Mouse (Mus musculus): ENCODE measurements around the gene Dnmt1.

Dnmt1 gene

DNA sequence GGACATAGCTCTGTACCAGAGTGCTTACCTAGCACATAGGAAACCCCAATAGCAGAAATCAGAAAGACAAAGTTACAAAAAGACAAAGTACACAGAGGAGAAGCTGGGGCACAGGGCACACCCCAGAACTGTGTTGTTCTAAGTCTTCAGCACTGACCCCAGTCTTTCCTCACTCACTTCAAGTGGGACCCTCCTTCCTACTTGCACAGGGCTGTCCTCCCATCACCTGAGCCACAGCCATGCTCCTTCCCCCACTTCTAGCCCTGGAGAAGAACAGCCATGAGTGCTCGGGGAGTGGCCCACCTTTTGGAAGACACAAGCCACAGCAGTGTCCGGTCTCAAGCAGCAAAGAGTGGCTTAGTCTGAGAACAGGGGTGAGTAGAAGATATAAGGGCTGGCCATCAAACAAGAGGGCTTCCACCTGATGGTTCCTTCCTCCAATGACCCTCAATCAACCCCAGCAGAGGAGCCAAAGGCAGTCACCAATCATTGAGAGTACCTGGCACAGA lies at the start of gene Dnmt1:
Gene Dnmt1, minus strand, starts transcription at position 459 of the 509 bp plus-strand sequence.
- no peak for TF ChIP-seq GATA4 (IDR thresholded peaks at IDR 0.05; ENCODE audit: insufficient replicate concordance, low read length)

DNA sequence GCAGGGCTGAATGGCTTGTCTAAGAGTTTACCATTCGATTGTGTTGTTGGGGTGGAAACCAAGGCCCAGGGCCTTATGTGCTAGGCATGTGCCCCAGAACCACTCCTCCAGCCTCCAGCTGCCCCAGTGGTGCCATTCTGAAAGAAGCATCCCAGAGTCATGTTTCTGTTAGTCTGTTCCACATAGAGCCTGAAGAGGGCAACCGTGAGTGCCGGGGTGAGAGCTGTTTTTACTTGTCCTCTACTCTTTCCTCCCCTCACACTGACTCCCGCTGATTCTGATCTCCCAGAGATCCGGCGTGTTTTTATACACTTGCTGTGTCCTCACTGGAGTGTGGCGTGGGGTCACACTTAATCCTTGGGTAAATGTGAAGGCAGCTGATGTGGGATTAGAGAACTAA lies 48.3 kb upstream of the Dnmt1 start:
- TF ChIP-seq GATA4 (IDR thresholded peaks at IDR 0.05; ENCODE audit: insufficient replicate concordance, low read length), result no peak

DNA sequence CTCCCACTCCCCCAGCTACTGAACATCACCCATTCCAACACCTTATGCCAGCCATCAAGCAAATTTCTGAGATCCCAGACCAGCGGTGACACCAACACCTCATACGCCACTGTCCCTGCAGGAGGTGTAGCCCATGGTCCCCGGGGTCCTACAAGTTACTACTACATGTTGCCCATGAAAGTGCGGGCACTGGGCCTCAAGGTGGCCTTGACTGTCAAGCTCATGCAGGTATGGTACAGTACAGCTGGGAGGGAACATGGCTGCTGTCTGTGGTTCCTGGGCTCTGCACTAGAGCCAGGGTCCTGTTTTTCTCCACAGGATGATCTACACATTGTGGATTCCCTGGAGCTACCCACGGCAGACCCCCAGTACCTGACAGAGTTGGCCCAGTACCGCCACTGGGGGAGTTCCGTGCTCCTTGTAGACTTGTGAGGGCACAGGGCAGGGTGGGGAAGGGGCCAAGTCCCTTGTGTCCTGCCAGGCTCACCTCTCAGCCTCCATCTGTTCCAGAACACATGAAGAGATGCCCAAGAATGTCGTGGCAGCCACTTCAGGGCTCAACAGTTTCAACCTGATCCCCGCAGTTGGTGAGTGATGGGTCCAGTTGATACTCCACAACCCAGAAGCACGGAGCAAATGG lies 47.7 kb upstream of the Dnmt1 start:
- TF ChIP-seq GATA4 (IDR thresholded peaks at IDR 0.05; ENCODE audit: insufficient replicate concordance, low read length), result no peak

DNA sequence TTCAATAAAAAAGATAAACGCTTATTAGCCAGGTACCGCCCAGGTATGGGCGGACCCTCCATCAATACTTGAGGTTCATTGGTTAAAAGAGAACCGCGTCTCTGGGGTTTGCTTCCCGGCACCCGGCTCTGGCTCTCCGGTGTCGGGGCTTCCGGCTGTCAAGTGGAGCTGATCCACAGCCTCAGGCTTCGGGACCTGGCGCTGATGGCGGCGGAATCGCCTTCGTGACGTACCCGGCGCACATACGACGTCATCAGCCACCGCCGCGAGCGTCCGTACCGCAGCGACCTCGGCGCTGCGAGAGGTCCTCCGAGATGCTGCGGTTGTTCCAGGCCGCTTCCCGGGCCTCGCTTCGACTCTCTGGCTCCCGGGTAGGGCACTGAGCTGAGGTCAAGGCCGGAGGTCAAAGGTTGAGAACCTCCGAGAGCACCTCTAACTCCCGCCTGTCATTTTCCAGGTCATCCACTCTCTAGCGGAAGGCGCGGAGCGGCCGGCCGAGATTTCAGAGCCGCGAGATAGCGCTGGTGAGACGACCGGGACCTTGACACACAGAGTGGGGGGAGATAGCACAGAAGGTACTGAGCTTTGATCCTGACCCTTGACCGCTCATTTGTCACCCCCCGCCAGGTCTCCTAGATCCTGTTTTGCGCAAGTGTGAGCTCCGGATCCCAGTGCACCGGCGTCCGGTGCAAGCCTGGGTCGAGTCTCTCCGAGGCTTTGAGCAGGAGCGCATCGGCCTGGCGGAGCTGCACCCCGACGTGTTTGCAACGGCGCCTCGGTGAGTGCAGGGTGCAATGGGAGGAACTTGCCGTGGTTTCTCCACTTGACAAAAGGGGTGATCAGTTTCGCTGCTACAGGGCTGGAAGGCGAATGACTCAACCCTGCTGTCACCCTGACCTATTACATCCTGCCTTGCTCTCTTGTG lies 43.2 kb upstream of the Dnmt1 start, which contains the start of gene Mrpl4:
Gene Mrpl4, plus strand, starts transcription at position 112 of the 925 bp plus-strand sequence.
- TF ChIP-seq GATA4 (IDR thresholded peaks at IDR 0.05; ENCODE audit: insufficient replicate concordance, low read length), result peak; percentile 84; the same call in 1 of the 2 replicates

DNA sequence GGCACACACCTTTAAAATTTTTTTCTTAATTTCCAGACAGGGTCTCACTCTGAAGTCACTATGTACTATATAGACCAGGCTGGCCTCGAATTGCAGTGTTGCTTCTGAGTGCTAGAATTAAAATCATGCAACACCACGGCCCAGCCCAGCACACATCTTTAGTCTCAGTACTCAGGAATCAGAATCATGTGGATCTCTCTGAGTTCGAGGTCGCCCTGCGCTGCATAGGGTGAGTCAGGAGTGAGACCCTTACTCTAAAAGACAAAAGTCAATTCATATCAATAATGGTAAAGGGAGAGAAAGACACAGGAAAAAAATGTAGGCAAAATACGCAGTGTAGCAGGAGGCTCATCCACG lies 42.6 kb upstream of the Dnmt1 start:
- no peak for TF ChIP-seq GATA4 (IDR thresholded peaks at IDR 0.05; ENCODE audit: insufficient replicate concordance, low read length)

DNA sequence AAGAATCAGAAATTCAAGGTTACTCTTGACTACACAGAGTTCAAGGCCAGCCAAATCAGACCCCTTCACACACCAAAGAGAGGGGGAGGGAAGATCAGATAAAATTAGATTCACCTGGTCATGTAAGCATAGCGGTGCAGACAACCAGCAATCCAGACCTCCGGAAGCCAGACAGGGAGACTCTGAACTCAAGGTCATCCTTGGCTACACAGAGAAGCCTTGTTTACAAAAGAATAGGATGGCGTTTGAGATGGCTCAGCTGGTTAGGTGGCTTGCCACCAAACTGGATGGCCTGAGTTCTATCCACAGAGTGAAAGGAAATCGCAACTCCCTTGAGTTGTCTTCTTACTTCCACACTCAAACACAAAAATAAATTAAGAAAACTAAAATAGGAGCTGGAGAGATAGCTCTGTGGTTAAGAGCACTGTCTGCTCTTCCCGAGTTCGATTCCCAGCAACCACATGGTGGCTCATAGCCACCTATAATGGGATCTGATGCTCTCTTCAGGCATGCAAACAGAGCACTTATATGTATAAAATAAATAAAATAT lies 42.0 kb upstream of the Dnmt1 start:
- no peak for TF ChIP-seq GATA4 (IDR thresholded peaks at IDR 0.05; ENCODE audit: insufficient replicate concordance, low read length)

DNA sequence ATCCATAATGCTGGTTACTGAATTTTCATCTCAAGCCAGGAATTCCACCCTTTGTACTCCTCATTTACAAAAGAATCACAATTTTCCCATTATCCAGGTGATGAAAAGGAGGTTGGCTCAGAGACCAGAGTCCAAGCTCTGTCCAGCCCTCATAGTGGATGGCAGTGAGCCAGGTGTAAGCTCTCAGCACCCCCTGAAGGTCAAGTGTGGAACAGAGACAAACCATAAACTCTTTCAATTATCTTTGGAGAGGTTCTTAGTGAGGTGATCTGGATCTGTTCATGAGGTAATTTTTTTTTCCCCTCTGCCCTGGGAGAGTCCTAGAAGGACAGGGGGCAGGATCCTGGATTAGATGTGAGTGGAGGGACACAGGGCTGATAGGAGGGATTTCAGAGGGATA lies 41.1 kb upstream of the Dnmt1 start:
- no peak for TF ChIP-seq GATA4 (IDR thresholded peaks at IDR 0.05; ENCODE audit: insufficient replicate concordance, low read length)

DNA sequence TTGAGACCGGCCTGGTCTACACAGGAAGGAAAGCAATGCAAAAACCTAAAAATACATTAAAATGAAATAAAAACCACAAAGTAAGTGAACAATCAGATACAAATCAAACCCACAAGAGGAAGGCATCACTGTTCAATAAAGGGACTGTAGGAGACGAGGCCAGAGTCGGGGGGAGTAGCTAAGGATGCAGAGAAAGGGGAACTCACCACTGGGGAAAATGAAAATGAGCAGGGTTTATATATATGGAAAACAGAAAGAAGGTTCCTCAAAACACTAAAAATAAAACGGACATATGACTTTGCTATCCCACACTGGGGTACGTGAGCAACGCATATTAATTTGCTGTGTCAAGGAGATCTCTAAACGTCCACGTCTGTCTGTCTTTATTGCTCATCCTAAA lies 37.4 kb upstream of the Dnmt1 start:
- no peak for TF ChIP-seq GATA4 (IDR thresholded peaks at IDR 0.05; ENCODE audit: insufficient replicate concordance, low read length)

DNA sequence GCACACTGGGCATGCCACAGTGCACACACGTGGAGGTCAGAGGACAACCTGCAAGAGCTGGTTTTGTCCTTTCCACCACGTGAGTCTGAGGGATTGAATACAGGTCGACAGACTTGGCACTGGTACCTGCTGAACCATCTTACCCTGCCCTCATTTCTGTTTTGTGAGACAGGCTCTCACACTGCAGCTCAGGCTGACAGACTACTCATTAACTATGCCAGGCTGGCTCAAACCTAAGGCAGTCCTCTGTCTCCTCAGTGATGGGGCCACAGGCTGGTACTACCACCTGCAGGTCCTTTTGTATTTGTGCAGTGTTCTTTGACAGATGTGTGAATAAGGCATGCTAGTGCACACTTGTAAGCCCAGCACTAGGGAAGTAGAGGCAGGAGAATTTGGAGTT lies 35.4 kb upstream of the Dnmt1 start:
- no peak for TF ChIP-seq GATA4 (IDR thresholded peaks at IDR 0.05; ENCODE audit: insufficient replicate concordance, low read length)

DNA sequence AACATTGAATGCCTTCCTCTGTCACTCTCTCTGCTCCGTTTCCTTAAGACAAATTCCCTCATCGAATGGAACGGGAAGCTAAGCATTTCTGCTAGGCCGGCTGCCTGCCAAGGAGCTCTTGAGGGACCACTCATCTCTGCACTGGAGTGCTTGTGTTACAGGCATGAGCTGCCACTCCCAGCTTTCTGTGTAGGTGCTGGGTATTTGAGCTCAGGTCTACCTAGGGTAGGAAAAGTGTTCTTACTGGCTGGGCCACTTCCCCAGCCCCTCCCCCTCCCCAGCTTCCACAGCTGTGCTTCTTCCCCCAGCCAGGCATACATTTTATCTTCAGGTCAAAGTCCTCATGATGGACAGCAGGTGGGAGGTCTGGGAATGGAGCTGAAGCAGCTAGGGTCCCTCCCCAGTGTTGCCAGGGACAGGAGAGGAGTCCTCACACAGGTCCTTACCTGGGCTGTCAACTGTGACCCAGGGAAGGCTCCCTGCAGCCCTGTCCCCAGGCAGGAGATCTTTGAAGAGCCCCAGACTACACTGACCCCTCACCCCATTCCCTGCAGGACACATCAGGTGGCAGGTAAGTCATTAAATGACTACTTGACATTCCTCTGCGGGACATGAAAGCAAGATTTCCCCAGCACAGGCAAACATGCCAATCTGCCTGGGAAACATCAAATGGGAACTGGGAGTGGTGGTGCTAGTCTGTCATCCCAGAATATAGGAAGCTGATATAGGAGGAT lies 33.6 kb upstream of the Dnmt1 start:
- TF ChIP-seq GATA4 (IDR thresholded peaks at IDR 0.05; ENCODE audit: insufficient replicate concordance, low read length), result no peak

DNA sequence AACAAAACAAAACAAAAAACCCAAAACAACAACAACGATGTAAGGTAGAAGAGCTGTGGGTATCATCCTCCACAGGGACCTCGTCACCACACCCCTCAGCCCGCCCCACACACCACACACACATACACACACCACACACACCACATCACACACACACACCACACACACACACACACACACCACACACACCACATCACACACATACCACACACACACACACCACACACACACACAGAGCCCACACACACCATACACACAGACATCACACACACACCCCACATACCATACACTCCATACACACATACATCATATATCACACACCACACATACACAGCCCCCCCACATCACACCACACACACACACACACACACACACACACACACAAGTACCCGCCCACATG lies 31.9 kb upstream of the Dnmt1 start:
- no peak for TF ChIP-seq GATA4 (IDR thresholded peaks at IDR 0.05; ENCODE audit: insufficient replicate concordance, low read length)

DNA sequence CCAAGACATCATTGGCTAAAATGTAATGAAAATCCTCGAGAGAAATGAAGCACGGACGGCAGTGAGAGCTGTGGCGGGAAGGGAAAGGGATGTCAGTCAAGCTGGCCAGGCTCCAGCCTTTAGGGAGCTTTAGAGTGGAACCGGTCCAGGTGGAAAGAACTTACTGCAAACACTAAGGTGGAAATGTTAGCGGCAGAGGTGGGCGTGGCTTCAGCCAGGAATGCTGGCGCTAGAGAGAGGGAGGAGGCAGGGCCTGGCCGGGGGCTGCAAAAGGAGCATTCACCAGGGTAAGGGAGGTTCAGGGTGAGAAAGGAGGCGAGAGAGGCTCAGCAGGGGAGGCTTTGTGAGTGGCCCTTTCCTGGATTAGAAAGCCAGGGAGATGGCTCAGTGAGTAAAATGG lies 31.2 kb upstream of the Dnmt1 start:
- TF ChIP-seq GATA4 (IDR thresholded peaks at IDR 0.05; ENCODE audit: insufficient replicate concordance, low read length), result no peak

DNA sequence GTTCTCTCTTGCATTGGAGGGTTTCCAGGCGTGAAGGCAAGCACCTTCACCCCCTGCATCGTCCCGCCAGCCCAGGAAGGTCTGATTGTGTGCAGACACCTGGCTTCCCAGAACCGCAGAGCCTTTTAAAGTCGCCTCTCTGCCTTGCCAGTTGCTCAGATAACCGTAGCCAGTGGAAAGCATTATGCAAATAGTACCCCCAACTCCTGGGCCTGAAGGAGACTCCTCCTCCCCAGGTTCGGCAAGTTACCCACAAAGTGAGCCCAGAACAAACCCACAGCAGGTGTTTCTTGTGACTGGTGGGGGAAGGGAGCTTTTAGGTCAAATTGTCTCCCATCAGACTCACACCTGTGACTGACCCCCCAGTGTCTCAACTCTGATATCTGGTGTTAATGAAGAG lies 28.3 kb upstream of the Dnmt1 start:
- TF ChIP-seq GATA4 (IDR thresholded peaks at IDR 0.05; ENCODE audit: insufficient replicate concordance, low read length), result no peak

DNA sequence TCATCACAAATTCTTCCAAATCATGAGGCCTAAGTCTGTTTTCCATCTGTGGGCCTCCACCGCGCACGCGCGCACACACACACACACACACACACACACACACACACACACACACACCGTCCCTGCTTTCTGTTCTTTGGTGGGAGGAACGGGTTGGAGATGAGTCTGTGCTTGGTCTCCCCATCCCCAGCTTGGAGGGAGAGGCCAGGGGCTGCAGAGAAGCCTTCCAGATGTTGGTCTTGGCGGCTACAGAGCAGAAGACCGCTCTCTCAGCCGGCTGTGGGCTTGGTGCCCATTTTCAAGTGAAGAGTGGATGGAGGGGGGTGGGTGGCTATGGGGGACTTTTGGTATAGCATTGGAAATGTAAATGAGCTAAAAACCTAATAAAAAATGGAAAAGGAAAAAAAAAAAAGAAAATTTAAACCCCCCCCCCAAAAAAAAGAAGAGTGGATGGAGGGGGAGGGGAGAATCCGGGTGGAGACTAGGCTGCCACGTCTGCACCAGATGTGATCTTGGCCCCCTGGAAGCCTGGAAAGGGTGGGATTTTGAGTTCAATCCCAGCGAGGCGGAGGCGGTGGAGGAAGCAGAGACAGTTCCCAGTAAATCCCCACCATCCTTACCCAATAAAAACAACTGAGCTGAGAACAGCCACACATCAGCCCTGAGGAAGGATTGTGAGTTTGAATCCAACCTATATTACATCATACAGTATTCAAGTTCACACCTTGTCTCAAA lies 27.4 kb upstream of the Dnmt1 start:
- TF ChIP-seq GATA4 (IDR thresholded peaks at IDR 0.05; ENCODE audit: insufficient replicate concordance, low read length), result no peak

DNA sequence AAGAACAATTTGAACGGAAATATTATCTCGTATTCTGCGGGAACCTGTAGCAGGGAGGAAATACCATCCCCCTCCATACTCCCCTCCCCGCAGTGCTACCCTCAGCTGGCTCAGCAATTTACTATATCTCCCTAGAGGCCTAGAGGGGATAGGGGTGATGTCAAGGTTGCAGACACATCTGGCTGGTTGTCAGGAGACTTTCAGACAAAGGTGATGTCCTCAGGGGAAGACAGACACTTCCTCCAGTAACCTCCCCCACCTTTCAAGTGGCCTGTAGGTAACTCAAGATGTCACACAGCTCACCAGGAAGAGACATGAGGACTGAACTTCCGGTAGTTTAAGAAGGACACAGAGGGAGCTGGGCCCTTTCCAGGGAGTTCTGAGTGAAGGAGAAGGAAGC lies 23.5 kb upstream of the Dnmt1 start:
- TF ChIP-seq GATA4 (IDR thresholded peaks at IDR 0.05; ENCODE audit: insufficient replicate concordance, low read length), result no peak

Measured in liver, adult (tissue).